26 mouse cellular contexts compared by ENCODE assay signal in the genomic region with DNA sequence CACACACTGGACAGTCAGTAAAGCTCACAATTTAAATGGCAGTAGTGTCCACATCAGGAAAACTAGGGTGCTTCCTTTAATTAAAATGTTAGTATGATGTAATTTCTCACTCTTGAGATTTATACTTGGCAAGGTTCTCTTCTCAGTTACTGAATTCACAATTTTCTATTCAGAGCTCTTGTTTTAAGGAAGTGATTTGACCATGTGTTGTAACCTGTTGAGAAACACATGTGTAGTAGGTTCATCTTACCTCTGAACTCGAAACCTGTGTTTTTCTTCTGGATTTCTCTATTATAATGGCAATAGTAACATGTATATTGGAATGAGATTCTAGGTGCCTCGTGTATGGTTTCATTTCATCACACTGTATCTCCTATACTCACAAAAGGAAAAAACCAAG.
A peak's percentile ranks its signal among the peaks of the same experiment; 100 is the strongest.
DNase-seq lines count a peak whose midpoint lies in the region; ATAC-seq and TF ChIP-seq lines count a peak whose summit lies in the region.
"Had no signal": no experiment of that assay in that cellular context is flagged by ENCODE, and none has a peak within 500 bp of the region (broad histone marks: within the 10 kb centered on the region; RNA-seq: fewer than 3 reads in every experiment).

No protein-coding gene starts in this region.

- H3K27ac ChIP-seq in MEL (ENCODE audit: control insufficient read depth, low read depth, low read length), result no peak overlapping the region
- no peak overlapping the region for H3K27ac ChIP-seq in lung, postnatal 0 days (ENCODE audit: low read length)
- no peak overlapping the region for H3K27ac ChIP-seq in forebrain, embryonic 15.5 days (replicated peaks)
- H3K27ac ChIP-seq: embryonic facial prominence, embryonic 13.5 days; embryonic facial prominence, embryonic 15.5 days; forebrain, embryonic 10.5 days; forebrain, embryonic 12.5 days had no signal

- TF ChIP-seq EP300 in MEL (IDR thresholded peaks at IDR 0.05; ENCODE audit: low read depth in 1 of 2, low read length in 2 of 2), result no peak
- TF ChIP-seq EP300 in lung, postnatal 0 days (IDR thresholded peaks at IDR 0.05), result no peak

- no peak overlapping the region for H3K4me3 ChIP-seq in MEL (ENCODE audit: control insufficient read depth in 1 of 2, insufficient read depth in 1 of 2, low read depth in 2 of 2, low read length in 2 of 2)
- no peak overlapping the region for H3K4me3 ChIP-seq in lung, postnatal 0 days (ENCODE audit: low read depth, low read length)
- H3K4me3 ChIP-seq in forebrain, embryonic 15.5 days, result no peak overlapping the region
- H3K4me3 ChIP-seq: embryonic facial prominence, embryonic 13.5 days; embryonic facial prominence, embryonic 15.5 days; erythroblast, embryonic 14.5 days; forebrain, embryonic 10.5 days; forebrain, embryonic 12.5 days had no signal

- TF ChIP-seq CTCF in MEL (IDR thresholded peaks at IDR 0.05 in 2 of 3, conservative IDR thresholded peaks at IDR 0.05 in 1 of 3; ENCODE audit: control insufficient read depth in 1 of 3, insufficient read depth in 1 of 3, low read depth in 2 of 3, low read length in 3 of 3, poor library complexity in 1 of 3, severe bottlenecking in 1 of 3), result no peak
- no peak for TF ChIP-seq CTCF in lung, postnatal 0 days (IDR thresholded peaks at IDR 0.05)

- no peaks in the 10 kb centered on the region for H3K79me2 ChIP-seq in MEL (ENCODE audit: control insufficient read depth, insufficient read depth, low read length, poor library complexity)

- no peak overlapping the region for H3K4me2 ChIP-seq in lung, postnatal 0 days (replicated peaks; ENCODE audit: low read depth, low read length)
- H3K4me2 ChIP-seq in forebrain, embryonic 15.5 days (replicated peaks), result no peak overlapping the region
- H3K4me2 ChIP-seq: embryonic facial prominence, embryonic 13.5 days; embryonic facial prominence, embryonic 15.5 days; forebrain, embryonic 12.5 days had no signal

- no peak for DNase-seq in MEL (ENCODE audit: low read depth, low spot score)
- no peak for DNase-seq in gastrocnemius, adult 18-20 months (ENCODE audit: low spot score)
- no peak for DNase-seq in lung, postnatal 0 days (ENCODE audit: low spot score)
- DNase-seq: adrenal gland, adult 2 months; adrenal gland, postnatal 10 days; adrenal gland, postnatal 25 days; B cell, adult 2 months; cerebellum, adult 11 months; cerebellum, adult 18-20 months; cerebellum, adult 8-10 months; cerebellum, adult 9-11 months; cerebellum, postnatal 14 days; cerebellum, postnatal 36 days; embryo, embryonic 11 days; forebrain, postnatal 0 days had no signal

- ATAC-seq in megakaryocyte, adult 5-6 weeks (ENCODE audit: poor library complexity, severe bottlenecking), result peak; percentile 61
- no peak for ATAC-seq in lung, postnatal 0 days
- no peak for ATAC-seq in forebrain, embryonic 15.5 days (replicated peaks)
- ATAC-seq: CD4-positive, CD25-positive, alpha-beta regulatory T cell, adult 4 months; forebrain, embryonic 14.5 days; forebrain, postnatal 0 days had no signal

- H3K4me1 ChIP-seq in MEL (ENCODE audit: control insufficient read depth in 1 of 2, insufficient read depth in 2 of 2, low read length in 2 of 2), result no peaks in the 10 kb centered on the region
- H3K4me1 ChIP-seq in lung, postnatal 0 days (ENCODE audit: insufficient read depth, low read depth, low read length), result no peaks in the 10 kb centered on the region
- peaks cover 12% of the 10 kb centered on the region for H3K4me1 ChIP-seq in forebrain, embryonic 15.5 days
- H3K4me1 ChIP-seq: embryonic facial prominence, embryonic 15.5 days; forebrain, embryonic 10.5 days; forebrain, embryonic 12.5 days had no signal

- H3K9ac ChIP-seq in MEL (ENCODE audit: control insufficient read depth, low read depth, low read length, poor library complexity, severe bottlenecking), result no peak overlapping the region
- no peak overlapping the region for H3K9ac ChIP-seq in lung, postnatal 0 days (replicated peaks; ENCODE audit: low read depth)
- no peak overlapping the region for H3K9ac ChIP-seq in forebrain, embryonic 15.5 days (replicated peaks)
- H3K9ac ChIP-seq: embryonic facial prominence, embryonic 13.5 days; embryonic facial prominence, embryonic 15.5 days; forebrain, embryonic 12.5 days; forebrain, postnatal 0 days had no signal

- no peaks in the 10 kb centered on the region for H3K9me3 ChIP-seq in MEL (replicated peaks; ENCODE audit: insufficient read depth, low read length)
- no peaks in the 10 kb centered on the region for H3K9me3 ChIP-seq in lung, postnatal 0 days (ENCODE audit: low read length)
- H3K9me3 ChIP-seq in forebrain, embryonic 15.5 days, result no peaks in the 10 kb centered on the region
- H3K9me3 ChIP-seq: embryonic facial prominence, embryonic 13.5 days; embryonic facial prominence, embryonic 15.5 days; forebrain, embryonic 10.5 days; forebrain, embryonic 12.5 days; G1E had no signal

- TF ChIP-seq RAD21 in MEL (IDR thresholded peaks at IDR 0.05; ENCODE audit: low read depth, low read length), result no peak

- 89% methylated on average over 2 of the region's 2 CpGs for WGBS in lung, postnatal 0 days
- 94% methylated on average over 2 of the region's 2 CpGs for WGBS in forebrain, embryonic 15.5 days

- no peaks in the 10 kb centered on the region; a peak in 1 of 4 replicates for H3K36me3 ChIP-seq in MEL (ENCODE audit: control insufficient read depth in 1 of 2, insufficient read depth in 2 of 2, low read length in 2 of 2)
- peaks cover 11% of the 10 kb centered on the region for H3K36me3 ChIP-seq in lung, postnatal 0 days (ENCODE audit: insufficient read depth, low read length)
- H3K36me3 ChIP-seq in forebrain, embryonic 15.5 days, result peaks cover 41% of the 10 kb centered on the region

- no peak for TF ChIP-seq POLR2A in MEL (IDR thresholded peaks at IDR 0.05; ENCODE audit: control insufficient read depth in 1 of 2, insufficient read depth in 1 of 2, low read depth in 1 of 2, low read length in 2 of 2, poor library complexity in 1 of 2)

- H3K27me3 ChIP-seq in MEL (ENCODE audit: control insufficient read depth in 1 of 2, insufficient read depth in 2 of 2, low read length in 2 of 2), result no peaks in the 10 kb centered on the region
- no peaks in the 10 kb centered on the region for H3K27me3 ChIP-seq in lung, postnatal 0 days (replicated peaks; ENCODE audit: insufficient read depth, low read length)
- H3K27me3 ChIP-seq in forebrain, embryonic 15.5 days, result no peaks in the 10 kb centered on the region
- H3K27me3 ChIP-seq: CH12.LX; embryonic facial prominence, embryonic 13.5 days; embryonic facial prominence, embryonic 15.5 days; forebrain, embryonic 12.5 days had no signal

TF ChIP-seq in MEL, 35 proteins besides CTCF, POLR2A, EP300 and RAD21:
- no peak for TF ChIP-seq SMC3 (IDR thresholded peaks at IDR 0.05; ENCODE audit: low read depth, low read length)
- TF ChIP-seq MYC (IDR thresholded peaks at IDR 0.05; ENCODE audit: low read depth, low read length), result 0 out of 2 replicates have a peak, but pooled peaks have one; percentile 35
- TF ChIP-seq GABPA (IDR thresholded peaks at IDR 0.05; ENCODE audit: low read depth, low read length), result no peak
